Mouse (Mus musculus) hindbrain, embryonic 10.5 days (tissue): Measurements from ENCODE around the gene Siglec1. TPM values are rescaled to one million over a fixed set of nuclear protein-coding genes. Genes with fewer than 3 reads are reported as not detected.
"Not testable (repeated sequence)": the region's sequence is repeated elsewhere in the genome, so short reads cannot be mapped to it uniquely, and the experiment has no call there.

Experiments
- DNase-seq: peaks from one replicate; pipeline ENCODE4 v3.0.0-alpha.2; 2017; ENCODE audit warnings: low spot score
- H3K27ac ChIP-seq: fragments of 300-500 bp; sonication (generic); 2 replicates; pipeline ENCODE4 v1.5.1; 2016; ENCODE audit warnings: mild to moderate bottlenecking, moderate library complexity
- H3K27me3 ChIP-seq: fragments of 300-500 bp; sonication (generic); 2 replicates; pipeline ENCODE4 v1.6.1; 2016; ENCODE audit warnings: mild to moderate bottlenecking; ENCODE audit not compliant: poor library complexity, insufficient read depth, severe bottlenecking
- H3K36me3 ChIP-seq: fragments of 300-500 bp; sonication (generic); 2 replicates; pipeline ENCODE4 v1.6.1; 2016; ENCODE audit warnings: mild to moderate bottlenecking, moderate library complexity
- H3K4me1 ChIP-seq: fragments of 300-500 bp; sonication (generic); replicated peaks from 2 replicates; pipeline ENCODE4 v1.6.1; 2016; ENCODE audit warnings: mild to moderate bottlenecking
- H3K4me3 ChIP-seq: fragments of 300-500 bp; sonication (generic); 2 replicates; pipeline ENCODE4 v1.5.1; 2016; ENCODE audit warnings: mild to moderate bottlenecking, moderate library complexity
- H3K9me3 ChIP-seq: fragments of 300-500 bp; sonication (generic); 2 replicates; pipeline ENCODE4 v1.6.1; 2016; ENCODE audit warnings: mild to moderate bottlenecking, moderate library complexity
- WGBS: fragments of 180-500 bp; shearing (Covaris S2); methylation state at CpG from one replicate; pipeline ENCODE4 v1.1.7; 2016; 5-methylcytosine and 5-hydroxymethylcytosine counted together
- polyA plus RNA-seq: library from polyadenylated mRNA; unstranded; fragments of >200 nt; fragmentation: Nextera tagmentation; extraction: Ambion mirVana; gene quantifications from 2 replicates; pipeline ENCODE4 v1.2.1, GENCODE M21; 2016

Gene Siglec1
- polyA plus RNA-seq, 1 experiment from 2014 or later, result 0.16 TPM

DNA sequence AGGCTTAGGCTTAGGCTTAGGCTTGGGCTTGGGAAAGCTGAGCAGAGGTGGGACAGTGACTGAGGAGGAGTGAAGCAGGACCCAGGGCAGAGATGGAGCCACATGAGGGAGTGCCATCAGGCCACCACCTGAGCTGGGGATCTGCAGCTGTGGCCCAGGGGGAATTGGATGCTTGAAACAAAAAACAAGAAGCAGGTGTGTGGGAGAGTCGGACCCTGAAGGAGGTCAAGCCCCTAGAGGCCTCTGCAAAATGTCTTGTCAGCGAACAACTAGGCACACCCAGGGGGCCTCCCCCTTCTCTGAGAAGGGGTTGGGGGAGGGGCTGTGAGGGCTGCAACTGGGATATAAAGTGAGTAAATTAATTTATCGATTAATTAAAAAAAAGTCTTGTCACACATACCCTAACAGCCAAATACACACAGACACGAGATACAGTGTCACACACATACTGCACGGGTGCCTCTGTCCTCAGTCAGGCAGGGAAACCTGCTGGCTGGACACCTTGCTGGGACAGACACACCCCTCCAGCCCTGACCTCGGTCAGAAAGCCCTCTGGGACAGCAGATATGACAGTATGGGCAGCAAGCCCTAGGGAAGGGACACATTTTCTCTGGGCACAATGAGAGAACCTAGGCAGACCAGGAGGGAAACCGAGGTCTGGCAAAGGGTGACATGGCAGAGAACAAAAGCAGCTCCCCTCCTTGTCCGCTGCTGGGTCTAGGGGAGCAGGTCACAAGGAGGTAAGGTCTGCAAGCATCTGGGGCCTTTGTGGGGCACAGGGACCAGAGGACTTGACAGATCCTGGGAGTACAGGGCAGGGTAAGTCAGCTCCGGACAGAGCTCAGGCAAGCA is 39.6 kb upstream of the Siglec1 start:
- H3K27ac ChIP-seq, result peak overlapping the region; percentile 91
- peaks cover 20% of the 10 kb centered on the region for H3K27me3 ChIP-seq
- H3K4me1 ChIP-seq, result peaks cover 32% of the 10 kb centered on the region
- H3K36me3 ChIP-seq, result no peaks in the 10 kb centered on the region
- DNase-seq, result no peak
- WGBS, result 38% methylated on average over 9 of the region's 9 CpGs
- no peaks in the 10 kb centered on the region for H3K9me3 ChIP-seq
- H3K4me3 ChIP-seq, result peak overlapping the region; percentile 59; the same call in 1 of the 2 replicates

DNA sequence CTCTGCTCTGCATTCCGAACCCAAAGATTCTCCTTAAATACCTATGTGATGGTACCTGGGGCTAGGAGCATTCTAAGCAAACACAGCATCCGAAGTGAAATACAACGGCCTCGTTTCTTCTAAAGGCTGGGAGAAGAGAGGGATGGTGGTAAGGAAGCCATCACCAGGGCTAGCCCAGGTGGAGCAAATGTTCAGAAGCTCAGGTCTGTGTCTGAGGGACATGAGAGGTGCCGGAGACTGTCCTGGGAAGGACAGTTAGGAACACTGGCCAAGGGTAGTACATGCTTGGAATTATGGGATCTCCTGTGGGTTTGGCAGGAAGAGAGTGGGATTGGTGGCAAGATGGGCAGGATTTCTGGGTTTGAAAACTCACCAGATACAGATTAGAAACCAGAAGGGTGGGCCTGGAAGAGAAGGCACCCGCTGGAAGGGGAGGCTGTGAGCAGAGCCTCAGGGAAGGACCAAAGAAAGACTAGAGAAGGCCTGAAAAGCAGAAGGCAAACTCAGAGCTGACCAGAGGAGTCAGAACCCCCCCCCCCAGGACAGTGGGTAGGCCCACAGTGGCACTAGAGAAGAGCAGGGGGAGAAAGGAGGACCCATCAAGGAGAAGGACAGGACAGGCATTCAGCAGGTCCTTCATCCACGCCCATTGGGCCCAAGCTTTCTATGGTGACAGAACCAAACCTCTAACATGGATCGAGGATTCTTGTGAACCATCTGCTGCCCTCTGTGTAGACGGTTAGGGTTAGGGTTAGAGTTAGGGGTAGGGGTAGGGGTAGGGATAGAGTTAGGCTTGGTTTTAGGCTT is 38.8 kb upstream of the Siglec1 start:
- Histone ChIP-seq H3K9me3 (no peaks in the 10 kb centered on the region), H3K36me3 (no peaks in the 10 kb centered on the region), H3K4me1 (peaks cover 32% of the 10 kb centered on the region), H3K27ac (peak overlapping the region; percentile 41; the same call in 1 of the 2 replicates), H3K27me3 (peaks cover 20% of the 10 kb centered on the region), H3K4me3 (no peak overlapping the region)
- WGBS, result 88% methylated on average over 9 of the region's 9 CpGs
- DNase-seq, result no peak

DNA sequence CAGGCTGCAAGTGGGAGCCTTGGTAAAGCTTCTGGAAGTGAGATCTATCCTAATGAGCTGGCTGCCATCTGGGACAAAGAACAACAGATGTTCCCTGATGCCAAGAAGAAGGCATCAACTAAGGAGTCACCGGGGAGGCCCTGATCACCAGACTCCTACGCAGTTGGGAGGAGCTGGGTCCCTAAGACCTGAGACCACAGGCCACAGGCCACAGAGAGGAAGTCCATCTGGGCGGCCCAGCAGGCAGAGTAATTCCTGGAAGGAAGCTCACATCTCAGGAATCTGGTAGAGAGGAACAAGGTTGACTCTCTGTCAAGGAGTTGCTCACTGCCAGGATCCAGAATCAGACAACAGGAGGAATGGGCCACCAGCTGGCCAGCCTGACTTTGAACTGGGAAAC is 37.6 kb upstream of the Siglec1 start:
- Histone ChIP-seq H3K4me3 (no peak overlapping the region), H3K36me3 (no peaks in the 10 kb centered on the region), H3K9me3 (no peaks in the 10 kb centered on the region), H3K4me1 (peaks cover 32% of the 10 kb centered on the region), H3K27ac (0 out of 2 replicates have a peak overlapping the region, but pooled peaks have one; percentile 24), H3K27me3 (peaks cover 20% of the 10 kb centered on the region)
- 73% methylated on average over 3 of the region's 3 CpGs for WGBS
- DNase-seq, result no peak

DNA sequence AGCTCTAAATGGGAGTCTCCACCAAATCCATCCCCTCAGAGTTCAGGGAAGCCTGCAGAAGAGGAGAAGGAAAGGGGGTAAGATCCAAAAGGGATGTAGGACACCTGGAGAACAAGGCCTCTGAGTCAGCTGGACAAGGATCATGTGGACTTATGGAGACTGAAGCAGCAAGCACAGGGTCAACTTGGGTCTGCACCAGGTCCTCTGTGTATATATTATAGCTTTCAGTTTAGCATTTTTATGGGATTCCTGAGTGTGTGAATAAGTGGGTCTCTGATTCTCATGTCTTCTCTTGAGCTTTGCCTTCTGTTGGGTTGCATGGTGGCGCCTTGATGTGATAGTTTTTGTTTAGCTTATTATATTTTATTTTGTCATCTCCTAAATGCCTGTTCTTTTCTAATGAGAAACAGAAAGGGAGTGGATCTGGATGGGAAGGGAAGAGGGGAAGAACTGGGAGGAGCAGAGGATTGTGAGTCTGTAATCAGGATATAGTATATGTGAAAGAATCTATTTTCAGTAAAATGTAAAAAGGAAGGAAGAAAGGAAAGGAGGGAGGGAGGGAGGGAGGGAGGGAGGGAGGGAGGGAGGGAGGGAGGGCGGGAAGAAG is 32.5 kb upstream of the Siglec1 start:
- Histone ChIP-seq H3K27ac (no peak overlapping the region), H3K36me3 (no peaks in the 10 kb centered on the region), H3K9me3 (no peaks in the 10 kb centered on the region), H3K4me3 (no peak overlapping the region), H3K4me1 (no peaks in the 10 kb centered on the region), H3K27me3 (no peaks in the 10 kb centered on the region)
- 79% methylated on average over 2 of the region's 2 CpGs for WGBS
- no peak for DNase-seq

DNA sequence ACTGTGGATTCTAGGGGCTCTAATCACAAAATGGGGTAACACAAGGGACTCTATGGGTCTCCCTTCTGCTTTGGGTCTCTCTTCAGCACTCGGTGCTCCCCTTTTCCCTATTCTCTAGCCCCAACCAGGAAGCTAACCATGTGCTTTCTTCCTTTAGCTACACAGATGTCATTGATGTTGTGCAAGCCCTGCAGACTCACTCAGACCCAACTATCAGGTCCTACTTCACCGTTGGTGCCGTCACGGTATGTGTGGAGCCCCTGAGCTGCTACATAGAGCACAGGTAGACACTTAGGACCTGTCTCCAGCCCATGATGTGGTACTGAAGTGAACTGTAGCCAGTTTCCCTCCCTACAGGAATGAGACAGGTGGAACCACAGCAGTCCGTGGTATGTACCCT is 19.4 kb upstream of the Siglec1 start:
- Histone ChIP-seq H3K4me3 (no peak overlapping the region), H3K36me3 (no peaks in the 10 kb centered on the region), H3K4me1 (no peaks in the 10 kb centered on the region), H3K9me3 (no peaks in the 10 kb centered on the region), H3K27ac (no peak overlapping the region), H3K27me3 (no peaks in the 10 kb centered on the region)
- 92% methylated on average over 5 of the region's 5 CpGs for WGBS
- no peak for DNase-seq

DNA sequence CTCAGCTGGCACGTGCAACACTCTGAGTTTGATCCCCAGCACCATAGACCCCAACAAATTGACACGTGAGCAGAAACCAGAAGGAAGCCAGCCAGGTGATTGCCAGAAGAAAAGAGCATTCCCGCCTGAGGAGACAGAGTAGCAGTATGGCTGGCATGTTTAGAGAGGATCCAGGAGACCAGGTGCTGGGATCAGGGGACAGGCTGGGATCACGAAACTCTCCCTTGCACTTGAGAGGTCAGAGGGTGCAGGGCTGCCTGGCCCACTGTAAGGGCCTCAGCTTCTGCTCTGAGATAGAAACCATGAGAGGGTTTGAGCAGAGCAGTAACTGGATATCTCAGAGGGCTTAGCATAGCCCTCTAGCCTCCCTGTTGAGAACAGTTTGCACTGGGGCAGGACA is 18.5 kb upstream of the Siglec1 start:
- H3K36me3 ChIP-seq, H3K4me3 ChIP-seq, H3K9me3 ChIP-seq, DNase-seq, H3K27me3 ChIP-seq, H3K4me1 ChIP-seq, H3K27ac ChIP-seq: not testable (repeated sequence)
- 65% methylated on average over 4 of the region's 4 CpGs for WGBS

DNA sequence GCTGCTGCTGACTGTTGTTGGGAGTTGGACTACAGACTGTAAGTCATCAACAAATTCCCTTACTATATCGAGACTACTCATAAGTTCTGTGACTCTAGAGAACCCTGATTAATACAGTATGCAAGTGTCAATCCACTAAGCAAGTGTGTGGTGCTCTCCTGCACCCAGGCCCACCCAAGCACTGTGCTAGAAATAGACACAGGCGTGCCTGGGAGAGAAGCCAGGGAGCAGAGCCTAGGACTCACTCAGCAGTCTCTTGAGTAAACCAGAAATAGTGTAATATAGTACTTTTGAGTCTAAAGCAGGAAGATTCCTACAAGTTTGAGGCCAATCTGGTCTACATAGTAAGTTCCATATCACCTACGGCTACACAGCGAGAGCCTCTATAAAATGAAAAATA is 17.5 kb upstream of the Siglec1 start:
- H3K27me3 ChIP-seq, result no peaks in the 10 kb centered on the region
- no peaks in the 10 kb centered on the region for H3K36me3 ChIP-seq
- H3K4me1 ChIP-seq, result no peaks in the 10 kb centered on the region
- no peaks in the 10 kb centered on the region for H3K9me3 ChIP-seq
- 90% methylated on average over 4 of the region's 4 CpGs for WGBS
- H3K27ac ChIP-seq, result no peak overlapping the region
- no peak for DNase-seq
- no peak overlapping the region for H3K4me3 ChIP-seq

DNA sequence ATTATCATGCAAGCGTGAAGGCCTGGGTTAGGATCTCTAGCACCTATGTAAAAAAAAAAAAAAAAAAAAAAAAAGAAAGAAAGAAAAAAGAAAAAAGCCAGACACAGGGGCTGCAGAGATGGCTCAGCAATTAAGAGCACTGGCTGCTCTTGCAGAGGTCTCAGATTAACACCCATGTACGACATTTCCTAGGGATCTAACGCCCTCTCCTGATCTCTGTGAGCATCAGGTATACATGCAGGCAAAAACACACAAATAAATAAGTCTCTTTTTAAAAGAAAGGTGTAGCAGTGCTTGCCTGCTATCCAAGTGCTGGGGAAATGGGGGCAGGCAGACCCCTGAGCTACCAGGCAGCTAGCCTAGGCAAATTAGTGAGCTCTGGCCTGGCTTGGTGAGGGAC is 15.0 kb upstream of the Siglec1 start:
- Histone ChIP-seq H3K27me3 (no peaks in the 10 kb centered on the region), H3K36me3 (no peaks in the 10 kb centered on the region), H3K4me3 (no peak overlapping the region), H3K4me1 (peaks cover 16% of the 10 kb centered on the region), H3K9me3 (no peaks in the 10 kb centered on the region), H3K27ac (no peak overlapping the region)
- no peak for DNase-seq
- WGBS, result 51% methylated on average over 3 of the region's 3 CpGs

DNA sequence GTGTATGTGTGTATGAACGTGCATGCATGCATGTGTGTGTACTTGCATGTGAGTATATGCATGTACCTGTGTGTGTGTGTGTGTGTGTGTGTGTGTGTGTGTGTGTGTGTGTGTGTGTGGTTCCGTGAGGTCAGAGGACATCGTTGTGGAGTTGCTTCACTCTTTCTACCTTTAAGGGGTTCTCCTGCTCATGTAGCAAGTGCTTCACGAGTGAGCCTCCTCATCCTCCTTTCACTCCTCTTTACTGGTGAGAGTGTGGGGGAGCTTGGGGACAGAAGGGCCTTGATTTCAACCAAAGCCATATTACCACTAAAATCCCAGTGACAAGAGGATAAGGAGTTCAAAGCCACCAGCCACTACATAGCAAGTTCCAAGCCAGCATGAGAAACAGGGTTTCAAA is 10.5 kb upstream of the Siglec1 start:
- Histone ChIP-seq H3K9me3 (no peaks in the 10 kb centered on the region), H3K27me3 (no peaks in the 10 kb centered on the region), H3K4me3 (no peak overlapping the region), H3K27ac (peak overlapping the region; percentile 86), H3K36me3 (no peaks in the 10 kb centered on the region), H3K4me1 (peaks cover 25% of the 10 kb centered on the region)
- DNase-seq, result no peak
- WGBS, result 85% methylated on average over 4 of the region's 4 CpGs

DNA sequence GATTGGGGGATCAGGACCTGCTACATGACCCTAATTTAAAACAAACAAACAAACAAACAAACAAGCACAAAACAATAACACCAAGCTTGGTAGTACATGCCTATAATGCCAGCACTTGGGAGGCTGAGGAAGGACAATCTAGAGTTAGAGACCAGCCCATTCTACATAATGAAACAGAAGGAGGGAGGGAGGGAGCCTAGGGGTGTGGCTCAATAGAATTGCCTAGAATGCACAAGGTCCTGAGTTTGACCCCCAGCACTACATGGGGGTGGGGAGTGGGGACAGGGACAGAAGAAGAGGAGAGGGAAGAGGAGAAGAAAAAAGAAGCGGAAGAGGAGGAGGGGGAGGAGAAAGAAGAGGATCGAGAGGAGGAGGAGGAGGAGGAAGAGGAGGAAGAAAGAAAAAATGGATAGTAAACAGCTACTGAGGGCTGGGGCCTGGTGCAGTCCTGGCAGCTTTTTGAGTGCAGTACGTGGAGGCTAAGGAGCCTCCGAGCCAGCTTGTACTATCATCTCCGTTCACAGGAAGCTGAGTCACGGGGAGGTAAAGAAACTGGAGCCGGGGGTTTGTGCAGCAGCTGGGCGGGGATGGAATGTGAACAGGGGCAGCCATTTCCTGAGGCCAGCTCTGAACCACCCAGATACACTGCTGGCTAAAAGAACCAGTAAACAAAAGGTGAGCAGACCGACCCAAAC is 9.7 kb upstream of the Siglec1 start:
- DNase-seq, result peak; percentile 58
- H3K36me3 ChIP-seq, result no peaks in the 10 kb centered on the region
- H3K27ac ChIP-seq, result peak overlapping the region; percentile 86
- 10% methylated on average over 9 of the region's 9 CpGs for WGBS
- H3K4me3 ChIP-seq, result peak overlapping the region; percentile 23
- H3K4me1 ChIP-seq, result peaks cover 25% of the 10 kb centered on the region
- H3K9me3 ChIP-seq, result no peaks in the 10 kb centered on the region
- no peaks in the 10 kb centered on the region for H3K27me3 ChIP-seq

DNA sequence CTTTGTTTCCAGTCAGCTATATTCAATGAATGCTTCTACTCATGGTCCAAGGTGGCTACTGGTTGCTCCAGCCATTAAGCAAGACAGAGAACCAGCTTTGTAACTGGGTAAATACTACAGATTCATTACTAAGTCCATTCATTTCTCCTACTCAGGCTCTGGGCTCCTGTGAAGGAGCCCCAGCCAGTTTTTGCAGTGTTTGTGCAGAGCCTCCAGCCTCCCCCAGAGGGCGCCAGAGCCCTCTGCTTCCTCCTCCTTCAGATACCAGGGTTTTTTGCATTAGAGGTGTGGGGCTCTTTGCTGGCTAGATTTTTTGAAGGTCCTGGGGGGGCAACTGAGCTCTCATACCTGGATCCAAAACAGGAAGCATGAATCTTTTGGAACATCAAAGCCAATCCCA is 8.3 kb upstream of the Siglec1 start:
- Histone ChIP-seq H3K4me3 (no peak overlapping the region), H3K9me3 (no peaks in the 10 kb centered on the region), H3K4me1 (peaks cover 25% of the 10 kb centered on the region), H3K36me3 (no peaks in the 10 kb centered on the region), H3K27ac (no peak overlapping the region), H3K27me3 (no peaks in the 10 kb centered on the region)
- DNase-seq, result peak; percentile 78
- 0% methylated on average over 1 of the region's 1 CpGs for WGBS

DNA sequence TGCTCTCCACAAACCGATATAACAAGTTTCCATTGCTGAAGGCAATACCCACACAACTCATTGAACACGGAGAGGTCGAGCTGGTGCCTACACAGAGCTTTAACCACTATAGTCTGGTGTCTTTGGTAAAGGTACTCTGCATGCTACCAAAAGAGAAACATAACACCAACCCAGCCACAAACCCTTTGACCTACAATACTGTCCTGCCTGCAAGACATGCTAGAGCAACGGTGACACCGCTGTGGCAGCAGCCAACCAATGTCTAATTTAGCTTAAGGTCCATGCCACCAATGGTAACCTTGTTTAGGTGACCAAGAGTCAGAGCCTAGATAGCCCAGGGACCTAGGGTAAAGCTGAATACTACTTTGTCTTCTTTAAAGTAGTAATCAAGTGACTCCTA is 7.0 kb upstream of the Siglec1 start:
- DNase-seq, result no peak
- no peak overlapping the region for H3K4me3 ChIP-seq
- WGBS, result 91% methylated on average over 5 of the region's 5 CpGs
- H3K27ac ChIP-seq, result no peak overlapping the region
- H3K36me3 ChIP-seq, result no peaks in the 10 kb centered on the region
- H3K4me1 ChIP-seq, result peaks cover 25% of the 10 kb centered on the region
- no peaks in the 10 kb centered on the region for H3K9me3 ChIP-seq
- no peaks in the 10 kb centered on the region for H3K27me3 ChIP-seq
